ENCODE assay signal across 7 mouse cellular contexts in the genomic region with DNA sequence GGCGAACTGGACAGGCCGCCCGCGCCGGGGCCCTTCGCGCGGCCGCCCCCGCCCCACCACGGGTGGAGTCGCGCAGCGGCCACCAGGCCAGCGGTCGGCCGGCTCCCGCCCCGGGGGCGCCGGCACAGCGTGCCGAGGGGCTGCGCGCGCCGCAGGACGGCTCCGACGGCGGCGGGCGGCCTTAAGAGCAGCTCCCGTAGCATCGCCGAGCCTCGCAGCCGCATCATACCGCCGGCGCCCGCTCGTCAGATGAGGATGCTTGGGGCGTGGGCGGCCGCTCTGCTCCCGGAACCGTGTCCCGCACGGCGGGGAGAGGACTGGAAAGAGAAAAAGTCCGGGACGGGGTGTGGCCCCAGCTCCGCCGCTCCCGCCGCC. TPM values are rescaled to one million over a fixed set of nuclear protein-coding genes. Genes with fewer than 3 reads are reported as not detected.
DNase-seq lines count a peak whose midpoint lies in the region; ATAC-seq and TF ChIP-seq lines count a peak whose summit lies in the region.

No protein-coding gene starts in this region.

- peak overlapping the region; percentile 96 for H3K27ac ChIP-seq in lung, embryonic 15.5 days
- peak overlapping the region; percentile 76 for H3K27ac ChIP-seq in embryonic fibroblast, embryonic 13.5 days (ENCODE audit: insufficient read depth, low read length)
- H3K27ac ChIP-seq in intestine, postnatal 0 days (ENCODE audit: low read depth, low read length): peak overlapping the region; percentile 93
- H3K27ac ChIP-seq in olfactory bulb, adult 2 months (ENCODE audit: insufficient read depth, low read depth, low read length): peak overlapping the region; percentile 84

- DNase-seq in lung, postnatal 25 days (ENCODE audit: low spot score): no peak
- no peak for DNase-seq in spleen, postnatal 36 days (ENCODE audit: low spot score in 2 of 2)
- DNase-seq in right cerebral cortex, postnatal 36 days (ENCODE audit: low spot score in 2 of 2): no peak

- H3K4me2 ChIP-seq in lung, embryonic 15.5 days: peak overlapping the region; percentile 80
- peak overlapping the region; percentile 85 for H3K4me2 ChIP-seq in intestine, postnatal 0 days (replicated peaks; ENCODE audit: low read depth)

- no peaks in the 10 kb centered on the region for H3K27me3 ChIP-seq in lung, embryonic 15.5 days
- H3K27me3 ChIP-seq in intestine, postnatal 0 days (replicated peaks; ENCODE audit: control insufficient read depth, insufficient read depth, low read length): no peaks in the 10 kb centered on the region

- H3K4me3 ChIP-seq in lung, embryonic 15.5 days: peak overlapping the region; percentile 93
- H3K4me3 ChIP-seq in embryonic fibroblast, embryonic 13.5 days (ENCODE audit: insufficient read depth, low read length): peak overlapping the region; percentile 79
- H3K4me3 ChIP-seq in intestine, postnatal 0 days (ENCODE audit: low read depth, low read length): peak overlapping the region; percentile 98
- H3K4me3 ChIP-seq in olfactory bulb, adult 2 months (ENCODE audit: insufficient read depth, low read depth, low read length): peak overlapping the region; percentile 67

- no peaks in the 10 kb centered on the region for H3K36me3 ChIP-seq in lung, embryonic 15.5 days
- H3K36me3 ChIP-seq in intestine, postnatal 0 days (ENCODE audit: control insufficient read depth, insufficient read depth): no peaks in the 10 kb centered on the region

- WGBS in lung, embryonic 15.5 days: under 1% methylated on average over 48 of the region's 57 CpGs
- WGBS in intestine, postnatal 0 days: under 1% methylated on average over 38 of the region's 57 CpGs
- under 1% methylated on average over 57 of the region's 57 CpGs for WGBS in olfactory bulb, adult 2 months

- ATAC-seq in lung, embryonic 15.5 days (ENCODE audit: borderline replicate concordance, extremely low read depth, low FRiP score, low TSS enrichment): peak; percentile 77
- no peak; the same call in 1 of the 2 replicates for ATAC-seq in intestine, postnatal 0 days

- TF ChIP-seq CTCF in embryonic fibroblast, embryonic 13.5 days (IDR thresholded peaks at IDR 0.05; ENCODE audit: borderline replicate concordance, insufficient read depth, low read length): no peak
- TF ChIP-seq CTCF in intestine, postnatal 0 days (IDR thresholded peaks at IDR 0.05; ENCODE audit: low read depth): no peak
- no peak for TF ChIP-seq CTCF in olfactory bulb, adult 2 months (IDR thresholded peaks at IDR 0.05; ENCODE audit: insufficient read depth, low read depth, low read length)

- TF ChIP-seq POLR2A in embryonic fibroblast, embryonic 13.5 days (IDR thresholded peaks at IDR 0.05; ENCODE audit: low read depth, low read length): no peak
- no peak for TF ChIP-seq POLR2A in olfactory bulb, adult 2 months (IDR thresholded peaks at IDR 0.05; ENCODE audit: insufficient read depth, low read depth, low read length)

- peak overlapping the region; percentile 95 for H3K9ac ChIP-seq in lung, embryonic 15.5 days
- H3K9ac ChIP-seq in intestine, postnatal 0 days (ENCODE audit: low read depth, low read length): peak overlapping the region; percentile 93

- H3K9me3 ChIP-seq in lung, embryonic 15.5 days: no peaks in the 10 kb centered on the region
- H3K9me3 ChIP-seq in intestine, postnatal 0 days (ENCODE audit: control insufficient read depth): no peaks in the 10 kb centered on the region

- H3K4me1 ChIP-seq in lung, embryonic 15.5 days: peaks cover 24% of the 10 kb centered on the region; the same call in 1 of the 2 replicates
- H3K4me1 ChIP-seq in embryonic fibroblast, embryonic 13.5 days (ENCODE audit: control insufficient read depth, insufficient read depth, low read length): peaks cover 3% of the 10 kb centered on the region; the same call in 1 of the 2 replicates
- H3K4me1 ChIP-seq in intestine, postnatal 0 days (replicated peaks; ENCODE audit: control insufficient read depth, insufficient read depth, low read length): no peaks in the 10 kb centered on the region; the same call in 1 of the 2 replicates
- no peaks in the 10 kb centered on the region for H3K4me1 ChIP-seq in olfactory bulb, adult 2 months (ENCODE audit: control insufficient read depth, insufficient read depth, low read length)

RNA-seq across cellular contexts. Expression of a gene that starts 0.3 kb away (rescaled TPM):
- 16.6 and 18.3 TPM in 2 replicates for polyA plus RNA-seq in lung, embryonic 15.5 days (2015; fragmentation: Nextera tagmentation; extraction: Ambion mirVana)
- 225 and 232 TPM in 2 replicates for polyA plus RNA-seq in embryonic fibroblast, embryonic 13.5 days (2011; ENCODE audit: insufficient read length, low read depth, missing spikeins)
- polyA plus RNA-seq in intestine, postnatal 0 days (2015; fragmentation: Nextera tagmentation; extraction: Ambion mirVana): 33.9 and 41.0 TPM in 2 replicates
- 243 and 842 TPM in 2 replicates for polyA plus RNA-seq in olfactory bulb, adult 2 months (2012; ENCODE audit: insufficient read depth, insufficient read length, low replicate concordance, missing spikeins)
